Mouse (Mus musculus) thymus, adult 2 months (tissue): ENCODE results near the gene Jmjd7.

Experiments used
- CTCF ChIP-seq: fragments of 200-500 bp; IDR thresholded peaks from 2 replicates; pipeline ENCODE4 v1.5.1; 2012; ENCODE audit warnings: mild to moderate bottlenecking, control low read depth, low read length, moderate library complexity, borderline replicate concordance; ENCODE audit not compliant: control insufficient read depth, poor library complexity, insufficient read depth; ENCODE audit errors: extremely low read depth
- POLR2A ChIP-seq: fragments of 200-500 bp; IDR thresholded peaks from 2 replicates; pipeline ENCODE4 v1.6.1; 2012; ENCODE audit warnings: mild to moderate bottlenecking, low read length, control low read depth, moderate library complexity; ENCODE audit not compliant: control insufficient read depth, poor library complexity, insufficient read depth; ENCODE audit errors: extremely low read depth

GRCm38 (mm10) chr2:120032726-120033467, 5.6 kb downstream of the Jmjd7 start, which contains the start of gene Pla2g4b:
- TF ChIP-seq CTCF: no peak
- TF ChIP-seq POLR2A: no peak
